Mouse (Mus musculus): ENCODE data around the gene Gm44805.

Gm44805 gene

DNA sequence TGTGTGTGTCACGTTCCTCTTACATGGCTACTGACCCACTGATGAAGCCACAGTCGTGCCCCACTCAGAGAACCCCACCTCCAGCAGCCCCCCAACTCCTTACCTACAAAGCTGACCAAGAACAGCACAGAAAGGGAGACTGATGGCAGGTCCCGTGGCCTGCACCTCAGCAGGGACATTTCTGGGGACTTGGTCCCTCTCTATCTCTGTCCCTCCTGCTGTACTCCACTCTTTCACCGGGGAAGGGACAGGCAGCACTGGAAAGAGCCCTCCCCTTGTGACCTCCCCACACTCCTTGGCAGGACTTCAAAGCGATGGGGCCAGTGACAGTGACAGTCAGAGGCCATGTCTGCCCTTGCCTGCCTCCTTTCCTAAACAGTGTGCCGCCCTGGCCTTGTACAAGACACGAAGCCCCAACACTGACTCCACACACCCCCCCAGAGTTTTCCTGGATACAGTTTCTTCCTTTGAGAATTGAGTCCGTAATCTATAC lies at the start of gene Gm44805, which contains the start of gene Apoc4:
Gene Gm44805, minus strand, starts transcription at position 222 of the 493 bp plus-strand sequence.
Gene Apoc4, minus strand, starts transcription at position 278 of the 493 bp plus-strand sequence.
- POLR2A ChIA-PET = interaction anchor here in 3 of 4 experiments (0.5 to 7.4 kb wide), 11 partner anchors 12 to 678 kb away, joined by 3 to 177 read pairs (median 3); partner anchors contain the start of genes Apoc1 (in 2 of the 3), Apoe (in 2 of the 3) and Clptm1 (in 1 of the 3)
- CTCF ChIA-PET = interaction anchor here in 2 of 4 experiments (1.6 to 2.3 kb wide), 3 partner anchors 12 to 20 kb away, joined by 7 to 11 read pairs (median 10); no protein-coding TSS in a partner anchor

DNA sequence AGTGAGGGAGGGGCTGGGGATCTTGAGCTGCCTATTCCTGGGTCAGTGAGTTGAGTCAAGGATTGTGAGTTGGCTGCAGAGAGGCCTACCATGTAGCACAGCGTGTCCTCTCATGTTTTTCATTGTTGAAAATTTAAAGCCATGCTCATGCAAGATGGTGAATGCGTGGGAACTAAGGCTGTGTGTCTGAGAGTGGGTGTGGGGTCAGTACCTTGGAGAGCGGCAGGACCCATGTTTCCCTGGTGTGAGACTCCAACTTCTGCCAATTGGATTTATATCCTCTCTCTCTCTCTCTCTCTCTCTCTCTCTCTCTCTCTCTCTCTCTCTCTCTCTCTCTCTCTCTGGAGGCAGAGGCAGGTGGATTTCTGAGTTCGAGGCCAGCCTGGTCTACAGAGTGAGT lies 45.3 kb upstream of the Gm44805 start:
- ChIA-PET POLR2A (interaction anchor here in 2 of 4 experiments (0.7 to 2.0 kb wide), 4 partner anchors 11 to 61 kb away, joined by 3 to 8 read pairs (median 6); partner anchors contain the start of gene Tomm40 (in 1 of the 2)), CTCF (interaction anchor here in 2 of 4 experiments (1.5 to 1.8 kb wide), 2 partner anchors 14 to 58 kb away, joined by 4 read pairs; no protein-coding TSS in a partner anchor)

DNA sequence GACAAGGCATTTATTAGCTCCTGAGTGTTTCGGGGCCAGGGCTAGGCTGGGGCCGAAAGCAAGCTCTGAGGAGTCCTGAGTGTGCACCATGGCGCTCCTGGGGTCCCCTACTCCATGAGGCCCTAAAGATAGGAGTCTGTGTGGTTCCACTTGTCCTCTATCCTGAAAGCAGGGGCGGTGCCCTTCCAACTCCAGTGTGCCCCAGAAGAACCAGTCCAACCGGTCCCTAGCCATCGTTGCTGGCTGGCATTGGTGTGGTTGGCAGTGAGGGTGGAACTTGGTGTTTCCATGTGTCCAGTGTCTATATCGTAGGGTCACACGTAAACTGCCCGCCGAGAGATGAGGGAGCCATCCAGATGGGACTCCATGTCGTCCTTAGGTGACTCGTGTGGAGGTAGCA lies 42.9 kb upstream of the Gm44805 start:
- ChIA-PET POLR2A (interaction anchor here in 2 of 4 experiments (0.7 to 19.0 kb wide), 6 partner anchors 9 to 560 kb away, joined by 3 to 415 read pairs (median 8); partner anchors contain the start of genes Tomm40 (in 2 of the 2), Apoc1 (in 1 of the 2) and Apoe (in 1 of the 2)), CTCF (interaction anchor here in 1 of 4 experiments (0.8 kb wide), 1 partner anchor 17 kb away, joined by 3 read pairs; no protein-coding TSS in a partner anchor)

DNA sequence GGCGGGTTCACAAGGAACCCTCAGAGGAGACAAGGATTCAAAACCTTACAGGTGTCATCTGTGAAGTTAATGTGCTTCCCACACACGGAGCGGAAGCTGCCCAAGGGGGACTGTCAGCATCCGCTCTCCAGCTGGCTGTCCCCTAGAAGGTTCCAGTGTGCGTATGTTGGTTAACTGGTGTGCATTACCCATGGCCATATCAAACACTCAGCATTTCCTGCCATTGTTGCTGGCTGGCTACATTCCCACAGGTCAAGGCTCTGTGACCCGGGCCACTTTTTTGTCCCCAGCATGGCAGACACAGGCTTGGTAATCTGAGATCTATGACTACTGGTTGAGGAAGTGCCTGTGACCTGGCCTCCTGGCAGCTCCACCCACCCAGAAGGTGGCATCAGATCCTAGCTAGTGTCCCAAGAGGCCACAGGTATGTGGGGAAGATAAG lies 41.6 kb upstream of the Gm44805 start:
- ChIA-PET POLR2A (interaction anchor here in 3 of 4 experiments (0.7 to 19.0 kb wide), 6 partner anchors 9 to 113 kb away, joined by 3 to 415 read pairs (median 6); partner anchors contain the start of genes Apoc1 (in 1 of the 3) and Apoe (in 1 of the 3)), CTCF (interaction anchor here in 1 of 4 experiments (0.9 kb wide), 1 partner anchor 18 kb away, joined by 3 read pairs; no protein-coding TSS in a partner anchor)

- CTCF ChIA-PET = interaction anchor here in 1 of 4 experiments (0.5 to 0.6 kb wide), 2 partner anchors 126 to 153 kb away, joined by 4 read pairs; no protein-coding TSS in a partner anchor
- POLR2A ChIA-PET = interaction anchor here in 2 of 4 experiments (0.8 to 19.0 kb wide), 6 partner anchors 13 to 23 kb away, joined by 3 to 415 read pairs (median 27); partner anchors contain the start of genes Apoc1 (in 2 of the 2) and Apoe (in 2 of the 2)
Measured at GRCm38 (mm10) chr7:19719200-19719599, 38.0 kb upstream of the Gm44805 start.

DNA sequence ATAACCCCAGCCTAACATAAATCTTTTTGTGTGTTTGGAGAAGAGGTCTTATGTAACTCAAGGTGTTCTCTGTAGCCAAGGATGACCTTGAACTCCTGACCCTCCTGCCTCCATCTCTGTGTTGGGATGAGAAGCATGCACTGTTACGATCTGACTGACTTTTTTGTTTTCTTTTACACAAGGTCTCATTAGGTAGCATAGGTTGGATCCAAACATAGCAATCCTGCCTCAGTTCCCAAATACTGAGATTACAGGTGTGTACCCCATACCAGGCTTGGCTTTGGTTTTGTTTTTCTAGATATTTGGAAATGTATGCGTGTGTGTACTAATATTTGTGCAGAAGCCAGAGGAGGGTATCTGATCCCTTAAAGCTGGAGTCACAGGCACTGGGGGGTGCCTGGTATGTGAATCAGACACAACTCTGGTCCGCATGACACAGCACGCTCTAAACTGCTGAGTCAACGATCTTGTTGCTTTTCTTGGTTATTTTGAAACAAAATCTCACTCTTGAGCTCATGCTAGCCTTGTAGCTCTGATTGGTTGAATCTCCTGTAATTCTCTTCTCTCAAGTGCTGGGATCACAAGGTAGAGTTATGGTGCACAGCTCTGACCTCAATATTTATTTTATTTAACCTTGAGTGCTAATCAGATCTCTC lies 37.2 kb upstream of the Gm44805 start:
- CTCF ChIA-PET = interaction anchor here in 1 of 4 experiments (0.5 kb wide), 1 partner anchor 154 kb away, joined by 4 read pairs; no protein-coding TSS in a partner anchor
- POLR2A ChIA-PET = interaction anchor here in 2 of 4 experiments (0.8 to 19.0 kb wide), 6 partner anchors 14 to 23 kb away, joined by 3 to 415 read pairs (median 27); partner anchors contain the start of genes Apoc1 (in 2 of the 2) and Apoe (in 2 of the 2)

GRCm38 (mm10) chr7:19717346-19717745 lies 36.1 kb upstream of the Gm44805 start:
- POLR2A ChIA-PET = interaction anchor here in 2 of 4 experiments (0.6 to 19.0 kb wide), 9 partner anchors 11 to 72 kb away, joined by 3 to 415 read pairs (median 12); partner anchors contain the start of genes Apoc1 (in 2 of the 2) and Apoe (in 2 of the 2)

GRCm38 (mm10) chr7:19716822-19717221 lies 35.6 kb upstream of the Gm44805 start:
- ChIA-PET POLR2A (interaction anchor here in 2 of 4 experiments (0.6 to 19.0 kb wide), 23 partner anchors 9 to 107 kb away, joined by 3 to 415 read pairs (median 9); partner anchors contain the start of genes Apoc1 (in 2 of the 2), Apoe (in 2 of the 2), Bcl3 (in 1 of the 2) and Cblc (in 1 of the 2)), CTCF (interaction anchor here in 3 of 4 experiments (0.6 to 5.7 kb wide), 9 partner anchors 17 to 53 kb away, joined by 3 to 103 read pairs (median 5); partner anchors contain the start of genes Apoe (in 1 of the 3), Clptm1 (in 1 of the 3) and Nectin2 (in 1 of the 3))

More at GRCm38 (mm10) chr7:19717346-19717745, 36.1 kb upstream of the Gm44805 start:
- CTCF ChIA-PET = interaction anchor here in 2 of 4 experiments (0.6 to 2.2 kb wide), 2 partner anchors 18 to 33 kb away, joined by 3 to 5 read pairs; partner anchors contain the start of gene Nectin2 (in 1 of the 2)

DNA sequence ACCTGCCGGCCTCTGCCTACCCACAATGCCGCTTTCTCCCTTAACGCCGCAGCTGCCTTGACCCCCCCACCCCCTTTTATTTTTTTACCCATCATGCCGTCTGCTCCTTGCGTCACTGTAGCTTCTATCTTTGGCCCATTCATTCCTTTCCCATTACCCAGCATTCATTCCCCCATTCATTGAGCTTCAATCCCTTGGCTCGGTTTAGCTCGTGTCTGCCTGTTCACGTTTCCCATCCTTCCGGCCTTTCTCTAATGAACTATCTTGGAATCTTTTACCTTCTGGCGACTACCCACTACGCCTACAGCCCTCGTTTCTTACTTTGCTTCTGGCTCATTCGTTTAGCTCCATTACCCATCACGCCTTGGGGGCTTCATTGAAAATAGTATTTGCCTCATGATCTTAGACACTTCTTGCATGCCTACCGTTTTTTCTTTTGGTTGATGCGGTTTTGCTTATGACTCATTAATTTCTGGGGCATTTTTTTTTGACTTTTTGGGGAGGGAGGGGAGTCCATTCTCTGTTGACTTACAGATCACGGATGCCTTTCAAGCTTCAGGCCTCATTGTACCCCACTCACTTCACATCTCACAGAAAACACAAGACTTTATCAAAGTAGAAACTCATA lies 34.9 kb upstream of the Gm44805 start:
- ChIA-PET CTCF (interaction anchor here (0.6 to 7.4 kb wide), 33 partner anchors 11 to 353 kb away, joined by 3 to 103 read pairs (median 5); partner anchors contain the start of genes Apoe (in 2 of the 4), Clptm1 (in 2 of the 4) and Nectin2 (in 1 of the 4)), POLR2A (interaction anchor here (0.6 to 19.0 kb wide), 95 partner anchors 8 to 844 kb away, joined by 3 to 415 read pairs (median 5); partner anchors contain the start of genes Apoe (in 3 of the 4), Bcam (in 3 of the 4), Clptm1 (in 3 of the 4) and Apoc1 (in 2 of the 4))

DNA sequence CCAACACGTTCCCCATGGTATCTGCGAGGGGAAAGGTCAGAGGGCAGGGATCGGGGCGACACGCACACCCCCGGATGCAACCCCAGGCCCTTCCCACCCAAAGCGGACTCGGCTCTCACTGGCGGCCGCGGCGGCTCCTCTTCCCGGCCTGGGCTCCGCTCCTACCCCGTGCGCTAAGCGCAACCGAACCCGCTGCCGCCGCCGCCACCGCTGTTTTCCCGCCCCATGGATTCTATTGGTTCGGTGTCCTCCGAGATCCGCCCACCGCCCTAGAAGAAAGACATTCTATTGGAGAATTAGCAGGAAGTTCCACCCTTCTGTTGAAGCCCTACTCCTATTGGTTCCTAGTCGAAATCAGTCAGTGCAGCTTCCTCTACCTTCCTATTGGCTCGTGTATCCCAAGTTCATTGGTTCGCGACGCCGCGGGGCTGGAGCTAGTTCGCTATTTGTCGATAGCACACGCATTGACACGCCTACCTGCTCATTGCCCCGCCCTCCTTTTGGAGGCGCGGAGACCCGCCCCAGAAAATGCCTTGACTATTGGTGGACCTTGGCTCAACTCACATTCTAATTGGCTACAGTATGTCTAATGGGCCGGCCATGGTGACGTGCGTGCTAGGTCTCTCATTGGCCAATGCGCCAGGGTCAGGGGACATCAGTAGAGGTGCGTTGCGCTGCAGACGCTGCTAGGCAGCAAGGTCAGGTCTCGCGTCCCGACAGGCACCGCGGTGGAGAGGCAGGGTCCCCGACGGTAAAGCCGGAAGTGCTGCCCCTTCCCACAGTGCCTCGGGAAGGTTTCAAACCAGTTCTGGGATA lies 34.2 kb upstream of the Gm44805 start, which contains the start of gene Tomm40:
Gene Tomm40, minus strand, starts transcription at position 200 of the 816 bp plus-strand sequence.
- CTCF ChIA-PET = interaction anchor here (0.5 to 7.4 kb wide), 40 partner anchors 10 to 617 kb away, joined by 3 to 103 read pairs (median 4); partner anchors contain the start of genes Apoe (in 2 of the 4), Apoc1 (in 1 of the 4), Clptm1 (in 1 of the 4) and Nectin2 (in 1 of the 4)
- POLR2A ChIA-PET = interaction anchor here (0.6 to 19.0 kb wide), 101 partner anchors 8 to 843 kb away, joined by 3 to 415 read pairs (median 4); partner anchors contain the start of genes Apoe (in 3 of the 4), Bcam (in 3 of the 4), Clptm1 (in 3 of the 4) and Apoc1 (in 2 of the 4)

- ChIA-PET POLR2A (interaction anchor here (0.6 to 19.0 kb wide), 74 partner anchors 9 to 512 kb away, joined by 3 to 415 read pairs (median 5); partner anchors contain the start of genes Apoe (in 3 of the 4), Apoc1 (in 2 of the 4), Bcam (in 2 of the 4) and Cblc (in 2 of the 4)), CTCF (interaction anchor here (0.5 to 7.4 kb wide), 31 partner anchors 13 to 617 kb away, joined by 3 to 103 read pairs (median 5); partner anchors contain the start of genes Apoe (in 2 of the 4), Apoc1 (in 1 of the 4), Clptm1 (in 1 of the 4) and Nectin2 (in 1 of the 4))
Measured at GRCm38 (mm10) chr7:19714836-19715235, 33.6 kb upstream of the Gm44805 start.

DNA sequence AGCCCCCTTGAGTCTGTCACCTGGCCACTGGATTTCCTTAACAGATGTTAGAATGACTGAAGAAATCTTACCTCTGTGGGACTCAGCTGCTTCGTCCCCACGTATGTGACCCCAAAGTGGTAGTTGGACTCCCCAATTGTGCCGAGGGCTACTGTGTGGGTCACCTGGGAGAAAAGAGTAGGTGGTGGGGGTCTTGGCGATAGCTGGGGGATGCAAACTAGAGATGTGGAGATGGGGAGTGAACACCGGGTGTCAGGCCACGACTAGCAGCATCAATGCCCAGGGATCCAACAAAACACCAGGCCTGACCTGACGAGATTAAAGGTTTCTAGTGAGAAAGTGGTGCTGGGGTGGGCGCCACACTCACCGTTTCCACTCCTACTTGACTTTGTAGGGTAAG lies 32.4 kb upstream of the Gm44805 start:
- ChIA-PET POLR2A (interaction anchor here in 3 of 4 experiments (1.0 to 19.0 kb wide), 11 partner anchors 14 to 50 kb away, joined by 3 to 415 read pairs (median 23); partner anchors contain the start of genes Apoe (in 3 of the 3), Apoc1 (in 2 of the 3) and Clptm1 (in 1 of the 3)), CTCF (interaction anchor here (0.5 to 7.4 kb wide), 12 partner anchors 12 to 308 kb away, joined by 3 to 103 read pairs (median 10); partner anchors contain the start of gene Apoe (in 2 of the 4))

DNA sequence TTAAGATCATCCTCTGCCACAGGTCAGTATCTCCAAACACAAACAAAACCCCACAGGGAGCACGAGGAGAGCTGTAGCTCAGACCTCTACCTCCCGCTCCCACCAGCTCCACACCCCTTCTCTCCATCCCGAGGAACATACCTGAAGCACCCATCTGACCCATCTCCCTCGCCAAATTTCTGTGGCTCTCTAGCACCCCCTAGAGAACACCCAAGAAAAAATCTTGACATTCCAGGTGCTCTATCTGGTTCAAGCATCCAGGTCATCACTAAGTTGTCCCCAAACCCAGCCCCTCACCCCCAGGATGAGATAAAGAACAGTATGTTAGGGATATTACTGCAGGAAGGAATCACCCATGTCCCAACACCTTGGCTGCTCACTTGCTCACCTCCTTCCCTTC lies 32.0 kb upstream of the Gm44805 start:
- POLR2A ChIA-PET = interaction anchor here in 3 of 4 experiments (1.0 to 19.0 kb wide), 13 partner anchors 10 to 182 kb away, joined by 3 to 415 read pairs (median 6); partner anchors contain the start of genes Apoe (in 3 of the 3), Apoc1 (in 2 of the 3) and Clptm1 (in 1 of the 3)

DNA sequence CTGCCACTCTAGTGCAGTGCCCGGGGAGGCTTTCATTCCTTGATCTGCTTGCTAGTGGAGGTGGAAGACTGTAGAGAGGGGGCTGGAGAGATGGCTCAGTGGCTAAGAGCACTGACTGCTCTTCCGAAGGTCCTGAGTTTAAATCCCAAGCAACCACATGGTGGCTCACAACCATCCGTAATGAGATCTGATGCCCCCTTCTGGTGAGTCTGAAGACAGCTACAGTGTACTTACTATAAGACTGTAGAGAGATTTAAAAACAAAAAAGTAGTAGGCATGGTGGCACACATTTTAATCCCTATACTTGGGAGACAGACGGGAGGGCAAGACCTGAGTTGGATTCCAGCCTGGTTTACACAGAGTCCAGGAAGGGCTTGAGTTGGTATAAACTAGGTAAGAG lies 31.2 kb upstream of the Gm44805 start:
- POLR2A ChIA-PET = interaction anchor here (0.8 to 19.0 kb wide), 20 partner anchors 9 to 181 kb away, joined by 3 to 415 read pairs (median 4); partner anchors contain the start of genes Apoe (in 3 of the 4), Apoc1 (in 2 of the 4), Clptm1 (in 1 of the 4) and Nectin2 (in 1 of the 4)
- CTCF ChIA-PET = interaction anchor here (0.5 to 7.4 kb wide), 29 partner anchors 10 to 307 kb away, joined by 3 to 103 read pairs (median 4); partner anchors contain the start of genes Apoe (in 3 of the 4), Clptm1 (in 2 of the 4) and Nectin2 (in 1 of the 4)

More for the DNA sequence above, 32.0 kb upstream of the Gm44805 start:
- CTCF ChIA-PET = interaction anchor here (0.5 to 7.4 kb wide), 18 partner anchors 10 to 308 kb away, joined by 3 to 103 read pairs (median 10); partner anchors contain the start of gene Apoe (in 3 of the 4)

DNA sequence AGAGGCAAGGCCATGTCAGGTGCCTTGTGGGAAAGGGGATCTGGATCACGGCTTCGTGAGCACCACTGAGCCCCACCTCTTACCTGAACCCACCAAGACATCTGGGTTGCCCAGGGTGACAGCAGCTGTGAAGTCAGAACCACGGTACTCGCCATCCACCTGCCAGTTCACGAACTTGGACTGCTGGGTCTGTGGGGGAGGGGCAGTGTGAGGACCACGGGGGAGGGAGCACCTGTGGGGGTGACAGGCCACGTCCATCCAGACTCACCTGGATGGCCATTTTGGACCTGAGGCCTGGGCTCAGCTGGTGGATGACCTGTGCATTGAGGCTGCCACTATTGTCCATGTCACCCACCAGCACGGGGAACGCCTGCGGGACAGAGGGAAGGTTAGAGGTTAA lies 29.4 kb upstream of the Gm44805 start:
- CTCF ChIA-PET = interaction anchor here (0.5 to 7.4 kb wide), 13 partner anchors 8 to 167 kb away, joined by 3 to 86 read pairs (median 4); partner anchors contain the start of gene Apoe (in 1 of the 4)
- POLR2A ChIA-PET = interaction anchor here in 3 of 4 experiments (0.7 to 19.0 kb wide), 9 partner anchors 12 to 159 kb away, joined by 3 to 415 read pairs (median 5); partner anchors contain the start of genes Apoe (in 3 of the 3) and Apoc1 (in 2 of the 3)
